Mouse (Mus musculus) layer of hippocampus, postnatal 25 days (tissue): ENCODE measurements around the gene Sugp2. TPM values are rescaled to one million over a fixed set of nuclear protein-coding genes. Genes with fewer than 3 reads are reported as not detected.

ENCODE experiments used
- DNase-seq, 2 experiments: peaks; one replicate each; pipeline ENCODE4 v3.0.0; 2022; ENCODE audit warnings: mixed read lengths in 2 of 2, low spot score in 1 of 2; ENCODE audit errors: extremely low spot score in 1 of 2
- total RNA-seq, 2 experiments: library from RNA; stranded (reverse); gene quantifications; 2 replicates each; pipeline ENCODE4 v1.2.3; 2021

Sugp2 gene
- total RNA-seq, 2 experiments from 2014 or later: 107 to 133 TPM

- peak in 1 of 2 experiments; percentile 34 for DNase-seq
Measured at GRCm38 (mm10) chr8:70278175-70278574, 44.1 kb downstream of the Sugp2 start.

DNA sequence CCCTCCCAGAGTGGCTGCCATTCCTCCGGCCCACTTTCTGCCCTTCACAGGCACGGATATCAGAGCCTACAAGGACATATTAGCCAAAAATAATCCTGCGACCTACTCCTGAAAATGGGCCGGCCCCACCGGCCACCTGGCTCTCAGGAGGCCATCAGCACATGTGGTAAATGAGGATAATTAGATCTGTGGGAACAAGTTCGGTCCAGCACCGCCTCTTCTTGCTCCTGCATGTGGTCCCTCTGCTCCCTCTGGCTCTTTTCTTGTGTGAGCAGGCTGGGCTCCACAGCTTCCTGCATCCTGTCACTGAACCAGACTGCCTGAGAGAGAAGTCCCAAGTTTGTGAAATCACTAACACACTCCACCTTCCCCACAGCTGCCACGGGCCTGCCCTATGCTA lies 45.2 kb downstream of the Sugp2 start:
- no peak for DNase-seq

DNA sequence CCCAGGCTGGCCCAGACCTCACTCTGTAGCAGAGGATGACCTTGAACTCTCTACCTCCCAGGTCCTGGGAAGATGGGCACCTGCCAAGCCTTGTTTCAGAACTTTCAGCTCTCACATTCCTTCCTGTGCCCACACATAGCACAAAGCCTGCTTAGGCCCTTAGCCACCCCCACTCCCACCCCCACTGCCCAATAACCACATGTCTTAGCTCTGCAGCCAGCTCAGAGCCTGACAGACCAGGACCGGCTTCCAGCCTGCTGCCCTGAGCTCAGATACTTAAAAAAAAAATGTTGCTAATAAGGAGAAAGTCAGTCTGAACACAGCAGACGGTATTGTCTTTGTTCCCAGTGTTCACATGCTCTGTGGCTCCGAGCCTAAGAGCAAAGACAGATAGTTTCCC lies 47.0 kb downstream of the Sugp2 start:
- no peak for DNase-seq

DNA sequence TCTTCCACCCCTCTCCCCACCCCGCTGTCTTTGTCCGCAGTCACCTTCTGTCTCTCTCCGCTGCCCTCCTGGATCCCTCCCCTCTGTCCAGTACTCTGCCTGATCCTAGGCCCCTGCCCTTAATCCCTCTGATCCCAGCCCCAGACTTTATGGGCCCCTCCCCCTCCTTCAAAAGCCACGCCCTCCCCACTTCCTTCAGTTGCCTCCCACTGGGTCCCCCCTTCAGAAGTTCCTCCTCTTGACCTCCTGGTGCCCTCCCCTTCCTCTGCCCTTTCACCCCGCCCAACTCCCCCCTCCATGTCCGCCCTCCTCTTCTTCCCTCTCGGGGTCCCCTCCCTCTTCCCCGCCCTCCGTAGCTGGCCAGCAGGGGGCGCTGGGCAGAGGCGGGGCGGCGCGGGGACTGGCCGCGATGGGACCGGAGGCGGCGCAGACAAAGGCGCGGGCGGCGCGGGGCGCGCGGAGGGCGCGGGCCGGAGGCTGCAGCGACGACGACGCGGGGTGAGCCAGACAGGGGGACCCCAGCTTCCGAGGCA lies 48.6 kb downstream of the Sugp2 start, which contains the start of gene Homer3:
Homer3 (plus strand) TSS at position 225 of the 533 bp plus-strand sequence.
- peak; percentile 79 to 80 for DNase-seq

GRCm38 (mm10) chr8:70283136-70284077 lies 49.4 kb downstream of the Sugp2 start:
- DNase-seq: no peak

- DNase-seq: no peak
Measured at GRCm38 (mm10) chr8:70284421-70284820, 50.4 kb downstream of the Sugp2 start.

DNA sequence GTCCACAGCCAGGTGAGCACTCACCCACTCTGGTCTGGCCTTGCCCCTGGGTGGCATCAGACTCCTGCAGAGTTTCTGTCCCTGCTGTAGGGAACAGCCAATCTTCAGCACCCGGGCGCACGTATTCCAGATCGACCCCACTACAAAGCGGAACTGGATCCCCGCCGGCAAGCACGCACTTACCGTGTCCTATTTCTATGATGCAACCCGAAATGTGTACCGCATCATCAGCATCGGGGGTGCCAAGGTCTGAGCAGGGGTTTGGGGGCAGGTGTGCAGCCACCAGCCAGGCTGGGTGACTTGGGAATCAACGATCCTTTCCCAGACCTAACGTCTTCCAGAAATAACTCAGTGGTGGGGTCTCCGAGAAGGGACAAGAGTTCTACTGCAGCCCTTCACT lies 51.3 kb downstream of the Sugp2 start:
- DNase-seq: no peak

- no peak for DNase-seq
Measured at GRCm38 (mm10) chr8:70286737-70287136, 52.7 kb downstream of the Sugp2 start.

GRCm38 (mm10) chr8:70293988-70294405 lies 60.0 kb downstream of the Sugp2 start:
- DNase-seq: peak in 1 of 2 experiments; percentile 18

GRCm38 (mm10) chr8:70300881-70301280 lies 66.9 kb downstream of the Sugp2 start:
- DNase-seq: no peak

- peak; percentile 95 for DNase-seq
Measured at GRCm38 (mm10) chr8:70302358-70302890, 68.4 kb downstream of the Sugp2 start, which contains the start of the genes Ddx49 and Cope. Gene Ddx49 (minus strand): TSS chr8:70302489. Gene Cope (plus strand): TSS chr8:70302518.

- no peak for DNase-seq
Measured at GRCm38 (mm10) chr8:70302901-70303300, 68.9 kb downstream of the Sugp2 start.

DNA sequence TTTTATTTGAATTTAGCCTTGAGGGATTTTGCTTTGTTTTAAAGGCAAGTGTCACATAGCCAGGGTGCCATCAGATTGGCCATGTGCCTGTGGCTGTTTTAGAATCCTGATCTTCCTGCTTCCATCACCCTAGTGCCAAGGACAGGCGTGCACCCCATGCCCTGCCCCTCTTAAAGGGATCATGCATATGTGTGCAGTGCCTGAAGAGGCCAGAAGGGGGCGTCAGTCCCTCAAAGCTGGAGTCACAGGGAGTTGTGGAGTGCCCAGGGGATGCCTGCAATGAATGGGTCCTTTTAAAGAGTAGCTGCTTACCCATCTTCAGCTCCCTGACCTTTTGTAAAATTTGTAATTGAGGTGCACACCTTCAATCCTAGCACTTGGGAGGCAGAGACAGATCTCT lies 75.3 kb downstream of the Sugp2 start:
- peak in 1 of 2 experiments; percentile 50 for DNase-seq

- DNase-seq: no peak
Measured at GRCm38 (mm10) chr8:70313399-70313798, 79.4 kb downstream of the Sugp2 start.

DNA sequence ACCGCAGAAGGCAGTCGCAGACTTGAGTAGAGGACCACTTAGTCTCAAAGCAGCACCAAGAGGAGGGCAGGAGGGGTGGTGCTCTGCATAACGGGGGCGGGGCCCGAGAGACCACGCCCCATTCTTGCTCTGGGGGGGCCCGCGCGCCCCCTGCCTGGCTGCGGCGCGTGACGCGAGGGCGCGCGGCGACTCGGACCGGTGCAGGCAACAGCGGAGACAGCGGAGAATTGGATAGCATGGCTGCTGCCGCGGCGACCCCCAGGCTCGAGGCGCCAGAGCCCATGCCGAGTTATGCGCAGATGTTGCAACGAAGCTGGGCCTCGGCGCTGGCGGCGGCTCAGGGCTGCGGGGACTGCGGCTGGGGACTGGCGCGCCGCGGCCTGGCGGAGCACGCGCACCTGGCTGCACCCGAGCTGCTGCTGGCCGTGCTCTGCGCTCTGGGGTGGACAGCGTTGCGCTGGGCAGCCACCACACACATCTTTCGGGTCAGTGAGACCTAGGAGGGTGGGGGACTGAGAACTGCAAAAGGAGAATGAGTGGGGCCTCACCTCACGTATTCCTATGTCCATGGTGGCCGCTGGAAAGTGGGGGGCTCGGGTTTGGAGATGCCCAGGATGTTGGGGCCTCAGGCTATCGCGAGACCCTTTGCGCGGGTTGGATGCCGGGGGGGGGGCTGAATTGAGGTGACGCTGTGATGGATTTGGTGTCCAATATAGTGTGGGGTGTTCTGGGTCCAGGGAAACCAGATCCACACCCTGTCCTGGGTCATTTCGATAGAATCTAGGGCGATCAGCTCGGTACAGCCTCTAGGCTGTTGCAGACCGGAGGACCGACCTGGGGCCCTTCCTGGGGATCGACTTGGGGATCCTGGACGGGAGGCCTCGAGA lies 81.8 kb downstream of the Sugp2 start, which contains the start of gene Cers1:
Cers1 (plus strand) TSS at position 152 of the 887 bp plus-strand sequence.
- DNase-seq: peak; percentile 73 to 77

GRCm38 (mm10) chr8:70316511-70317504 lies 82.8 kb downstream of the Sugp2 start:
- DNase-seq: peak; percentile 64 to 67

- DNase-seq: no peak
Measured at GRCm38 (mm10) chr8:70317872-70318271, 83.8 kb downstream of the Sugp2 start.

DNA sequence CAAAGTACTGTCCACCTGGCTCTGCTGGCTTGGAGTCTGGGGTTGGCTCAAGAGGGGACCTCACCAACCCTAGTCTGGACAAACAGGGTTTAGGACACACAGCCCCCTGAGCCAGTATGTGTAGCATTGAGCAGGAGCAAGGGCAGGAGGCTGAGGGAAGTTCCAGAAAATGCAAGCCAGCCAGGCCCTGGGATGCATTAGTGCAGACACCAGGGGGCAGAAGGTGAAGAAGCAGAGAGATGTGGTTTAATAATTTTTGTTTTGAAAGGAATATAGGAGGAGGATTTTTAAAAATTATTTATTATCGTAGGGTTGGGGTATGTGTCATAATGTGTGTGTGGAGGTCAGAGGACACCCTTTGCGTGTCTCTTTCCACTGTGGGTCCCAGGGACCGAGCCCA lies 89.7 kb downstream of the Sugp2 start:
- DNase-seq: no peak

GRCm38 (mm10) chr8:70327512-70327911 lies 93.5 kb downstream of the Sugp2 start:
- DNase-seq: no peak
